Mouse (Mus musculus) liver, postnatal 0 days (tissue): ENCODE results near the gene Kif3a. TPM values are rescaled to one million over a fixed set of nuclear protein-coding genes. Genes with fewer than 3 reads are reported as not detected.
"Not testable (repeated sequence)": the region's sequence is repeated elsewhere in the genome, so short reads cannot be mapped to it uniquely, and the experiment has no call there.

Experiments
- ATAC-seq: fragments of 200-750 bp; cut with Nextera tagmentation; 2 replicates; pipeline ENCODE4 v1.8.0; 2017; ENCODE audit warnings: mild to moderate bottlenecking, moderate library complexity
- DNase-seq: peaks from one replicate; pipeline ENCODE4 v3.0.0-alpha.2; 2016
- H3K27ac ChIP-seq: fragments of 300-500 bp; sonication (generic); 2 replicates; pipeline ENCODE4 v1.5.1; 2014; ENCODE audit warnings: antibody characterized with exemption, moderate library complexity, mild to moderate bottlenecking, low read depth
- H3K27me3 ChIP-seq: fragments of 300-500 bp; sonication (generic); 2 replicates; pipeline ENCODE4 v1.6.1; 2014; ENCODE audit warnings: low read length, control low read depth, mixed read lengths; ENCODE audit not compliant: insufficient read depth
- H3K36me3 ChIP-seq: fragments of 300-500 bp; sonication (generic); replicated peaks from 2 replicates; pipeline ENCODE4 v1.6.1; 2014; ENCODE audit warnings: mild to moderate bottlenecking, control low read depth, low read length, moderate library complexity, mixed read lengths; ENCODE audit not compliant: insufficient read depth
- H3K4me1 ChIP-seq: fragments of 300-500 bp; sonication (generic); 2 replicates; pipeline ENCODE4 v1.6.1; 2014; ENCODE audit warnings: antibody characterized with exemption, mild to moderate bottlenecking, control low read depth; ENCODE audit not compliant: insufficient read depth
- H3K4me2 ChIP-seq: fragments of 300-500 bp; sonication (generic); 2 replicates; pipeline ENCODE4 v1.6.1; 2014; ENCODE audit warnings: low read depth, mild to moderate bottlenecking, low read length, moderate library complexity, mixed read lengths
- H3K4me3 ChIP-seq: fragments of 300-500 bp; sonication (generic); 2 replicates; pipeline ENCODE4 v1.5.1; 2014; ENCODE audit warnings: low read depth, low read length
- H3K9ac ChIP-seq: fragments of 300-500 bp; sonication (generic); replicated peaks from 2 replicates; pipeline ENCODE4 v1.6.1; 2014; ENCODE audit warnings: mild to moderate bottlenecking, moderate library complexity
- H3K9me3 ChIP-seq: fragments of 300-500 bp; sonication (generic); 2 replicates; pipeline ENCODE4 v1.6.1; 2016; ENCODE audit warnings: mild to moderate bottlenecking, control low read depth, low read length, mixed read lengths
- CTCF ChIP-seq: sonication (generic); IDR thresholded peaks from 2 replicates; pipeline ENCODE4 v1.5.1; 2016; ENCODE audit warnings: antibody characterized with exemption, low read depth
- EP300 ChIP-seq: IDR thresholded peaks from 2 replicates; pipeline ENCODE4 v1.6.1; 2016; ENCODE audit warnings: antibody characterized with exemption, low read depth, mild to moderate bottlenecking
- WGBS: fragments of 180-500 bp; shearing (Covaris S2); extraction: QIAGEN DNeasy Blood & Tissue Kit; methylation state at CpG from one replicate; pipeline ENCODE4 v1.1.7; 2014; ENCODE audit not compliant: insufficient replicate concordance; 5-methylcytosine and 5-hydroxymethylcytosine counted together
- polyA plus RNA-seq: library from polyadenylated mRNA; unstranded; fragments of >200 nt; fragmentation: Nextera tagmentation; extraction: Ambion mirVana; gene quantifications from 2 replicates; pipeline ENCODE4 v1.2.1, GENCODE M21; 2015

Gene Kif3a
- polyA plus RNA-seq, 1 experiment from 2014 or later: 5.3 TPM

- Histone ChIP-seq H3K27me3 (no peaks in the 10 kb centered on the region), H3K4me1 (peaks cover 3% of the 10 kb centered on the region; the same call in 1 of the 2 replicates), H3K36me3 (no peaks in the 10 kb centered on the region), H3K9me3 (peaks cover 3% of the 10 kb centered on the region; the same call in 1 of the 2 replicates), H3K4me3 (no peak overlapping the region), H3K27ac (no peak overlapping the region), H3K9ac (no peak overlapping the region), H3K4me2 (no peak overlapping the region)
- ATAC-seq (no peak), DNase-seq (no peak)
- WGBS: 75% methylated on average over 12 of the region's 12 CpGs
- TF ChIP-seq CTCF (peak; percentile 56), EP300 (no peak)
Measured at GRCm38 (mm10) chr11:53551754-53552153, 15.4 kb upstream of the Kif3a start.

GRCm38 (mm10) chr11:53556529-53556928, 10.7 kb upstream of the Kif3a start:
- ATAC-seq, DNase-seq, H3K27me3 ChIP-seq, H3K4me1 ChIP-seq, H3K9ac ChIP-seq, H3K9me3 ChIP-seq, H3K27ac ChIP-seq, H3K36me3 ChIP-seq, H3K4me2 ChIP-seq, H3K4me3 ChIP-seq: not testable (repeated sequence)
- 97% methylated on average over 5 of the region's 20 CpGs for WGBS

GRCm38 (mm10) chr11:53557992-53558391, 9.2 kb upstream of the Kif3a start:
- H3K9me3 ChIP-seq, H3K4me3 ChIP-seq, H3K27ac ChIP-seq, DNase-seq, H3K36me3 ChIP-seq, ATAC-seq, H3K27me3 ChIP-seq, H3K4me1 ChIP-seq, H3K9ac ChIP-seq, H3K4me2 ChIP-seq: not testable (repeated sequence)
- WGBS: 86% methylated on average over 1 of the region's 3 CpGs

- not testable (repeated sequence) for H3K9ac ChIP-seq, H3K4me2 ChIP-seq, DNase-seq, H3K4me3 ChIP-seq, H3K36me3 ChIP-seq, H3K27ac ChIP-seq, H3K9me3 ChIP-seq, ATAC-seq, H3K4me1 ChIP-seq, H3K27me3 ChIP-seq
- 61% methylated on average over 1 of the region's 3 CpGs for WGBS
Measured at GRCm38 (mm10) chr11:53559980-53560379, 7.2 kb upstream of the Kif3a start.

GRCm38 (mm10) chr11:53561986-53562385, 5.2 kb upstream of the Kif3a start:
- H3K4me2 ChIP-seq: no peak overlapping the region
- H3K27ac ChIP-seq: no peak overlapping the region
- no peaks in the 10 kb centered on the region for H3K27me3 ChIP-seq
- DNase-seq: no peak
- no peak for TF ChIP-seq EP300
- no peak for TF ChIP-seq CTCF
- H3K4me1 ChIP-seq: peaks cover 4% of the 10 kb centered on the region
- WGBS: 48% methylated on average over 2 of the region's 2 CpGs
- no peak for ATAC-seq
- H3K9me3 ChIP-seq: no peaks in the 10 kb centered on the region
- H3K9ac ChIP-seq: no peak overlapping the region
- H3K4me3 ChIP-seq: no peak overlapping the region
- H3K36me3 ChIP-seq: no peaks in the 10 kb centered on the region

- Histone ChIP-seq H3K36me3 (no peaks in the 10 kb centered on the region), H3K9me3 (no peaks in the 10 kb centered on the region), H3K27me3 (no peaks in the 10 kb centered on the region), H3K9ac (no peak overlapping the region; the same call in 1 of the 2 replicates), H3K27ac (no peak overlapping the region), H3K4me1 (peaks cover 9% of the 10 kb centered on the region), H3K4me2 (peak overlapping the region; percentile 93), H3K4me3 (peak overlapping the region; percentile 66)
- 83% methylated on average over 4 of the region's 4 CpGs for WGBS
- no peak for TF ChIP-seq CTCF
- TF ChIP-seq EP300: no peak
- ATAC-seq: no peak
- DNase-seq: no peak
Measured at GRCm38 (mm10) chr11:53566646-53567045, 533 bp upstream of the Kif3a start.

- no peak overlapping the region for H3K4me2 ChIP-seq
- H3K9ac ChIP-seq: no peak overlapping the region
- peaks cover 3% of the 10 kb centered on the region; the same call in 1 of the 2 replicates for H3K36me3 ChIP-seq
- 97% methylated on average over 3 of the region's 3 CpGs for WGBS
- no peaks in the 10 kb centered on the region for H3K9me3 ChIP-seq
- no peak overlapping the region for H3K4me3 ChIP-seq
- TF ChIP-seq EP300 (no peak), CTCF (peak; percentile 29)
- no peak for ATAC-seq
- no peaks in the 10 kb centered on the region for H3K27me3 ChIP-seq
- no peaks in the 10 kb centered on the region for H3K4me1 ChIP-seq
- H3K27ac ChIP-seq: no peak overlapping the region
- DNase-seq: no peak
Measured at GRCm38 (mm10) chr11:53580562-53580961, 13.4 kb downstream of the Kif3a start.
